ENCODE assay signal across 14 mouse cellular contexts in genomic region chr8:72716594-72716993, GRCm38 (mm10).
"Had no signal": no experiment of that assay in that cellular context is flagged by ENCODE, and none has a peak within 500 bp of the region (broad histone marks: within the 10 kb centered on the region; RNA-seq: fewer than 3 reads in every experiment).

No protein-coding gene starts in this region.

- ATAC-seq: lung, postnatal 0 days; midbrain, embryonic 15.5 days had no signal

- H3K4me1 ChIP-seq: limb, embryonic 12.5 days; midbrain, embryonic 15.5 days; stomach, embryonic 15.5 days had no signal

- H3K9ac ChIP-seq: limb, embryonic 12.5 days; midbrain, embryonic 15.5 days; stomach, embryonic 15.5 days had no signal

- H3K4me3 ChIP-seq: limb, embryonic 12.5 days; midbrain, embryonic 15.5 days; stomach, embryonic 15.5 days had no signal

- H3K27me3 ChIP-seq: limb, embryonic 12.5 days; midbrain, embryonic 15.5 days; stomach, embryonic 15.5 days had no signal

- DNase-seq: kidney, adult 11 months; kidney, adult 9 months; layer of hippocampus, adult 9-11 months; layer of hippocampus, postnatal 36 days; lung, adult 2 months; lung, postnatal 36 days; right cerebral cortex, postnatal 14 days; thymus, postnatal 36 days had no signal

- H3K9me3 ChIP-seq: limb, embryonic 12.5 days; midbrain, embryonic 15.5 days; stomach, embryonic 15.5 days had no signal

- H3K36me3 ChIP-seq: limb, embryonic 12.5 days; midbrain, embryonic 15.5 days; stomach, embryonic 15.5 days had no signal

- H3K4me2 ChIP-seq: limb, embryonic 12.5 days; midbrain, embryonic 11.5 days; midbrain, embryonic 15.5 days; stomach, embryonic 15.5 days had no signal

- H3K27ac ChIP-seq: kidney, postnatal 0 days; limb, embryonic 12.5 days; midbrain, embryonic 15.5 days; stomach, embryonic 15.5 days had no signal
